Comparison of ENCODE assay signal across 18 mouse cellular contexts in genomic region chr6:52238976-52239375, GRCm38 (mm10). TPM values are rescaled to one million over a fixed set of nuclear protein-coding genes. Genes with fewer than 3 reads are reported as not detected.
DNase-seq lines count a peak whose midpoint lies in the region; ATAC-seq and TF ChIP-seq lines count a peak whose summit lies in the region.
"Had no signal": no experiment of that assay in that cellular context is flagged by ENCODE, and none has a peak within 500 bp of the region (broad histone marks: within the 10 kb centered on the region; RNA-seq: fewer than 3 reads in every experiment).

No protein-coding gene starts in this region.

- H3K4me3 ChIP-seq in kidney, adult 2 months (ENCODE audit: insufficient read depth, low read depth, low read length): peak overlapping the region; percentile 48
- H3K4me3 ChIP-seq in embryonic fibroblast, embryonic 13.5 days (ENCODE audit: insufficient read depth, low read length): peak overlapping the region; percentile 36
- H3K4me3 ChIP-seq in kidney, embryonic 16.5 days (ENCODE audit: low read length): peak overlapping the region; percentile 83
- H3K4me3 ChIP-seq in myocyte: peak overlapping the region; percentile 86
- no peak overlapping the region for H3K4me3 ChIP-seq in midbrain, embryonic 13.5 days (replicated peaks)
- H3K4me3 ChIP-seq in midbrain, embryonic 14.5 days (replicated peaks; ENCODE audit: low read depth, low read length): no peak overlapping the region
- H3K4me3 ChIP-seq in hindbrain, embryonic 10.5 days: no peak overlapping the region
- H3K4me3 ChIP-seq: embryonic facial prominence, embryonic 13.5 days; heart, adult 2 months; liver, embryonic 15.5 days had no signal

- peak overlapping the region; percentile 83 for H3K9ac ChIP-seq in kidney, embryonic 16.5 days (replicated peaks; ENCODE audit: low read length)
- no peak overlapping the region for H3K9ac ChIP-seq in midbrain, embryonic 13.5 days (replicated peaks)
- no peak overlapping the region for H3K9ac ChIP-seq in midbrain, embryonic 14.5 days (replicated peaks; ENCODE audit: low read length)
- H3K9ac ChIP-seq: embryonic facial prominence, embryonic 13.5 days; liver, embryonic 15.5 days had no signal

- H3ac ChIP-seq in myocyte (ENCODE audit: control insufficient read depth, insufficient read length): no peak overlapping the region

- H3K27ac ChIP-seq in kidney, adult 2 months (ENCODE audit: insufficient read depth, low read depth, low read length): peak overlapping the region; percentile 69; the same call in 1 of the 2 replicates
- no peak overlapping the region for H3K27ac ChIP-seq in embryonic fibroblast, embryonic 13.5 days (ENCODE audit: insufficient read depth, low read length)
- peak overlapping the region; percentile 73; the same call in 1 of the 2 replicates for H3K27ac ChIP-seq in kidney, embryonic 16.5 days (ENCODE audit: low read length)
- no peak overlapping the region for H3K27ac ChIP-seq in midbrain, embryonic 13.5 days
- no peak overlapping the region for H3K27ac ChIP-seq in midbrain, embryonic 14.5 days (replicated peaks; ENCODE audit: low read depth, low read length)
- no peak overlapping the region for H3K27ac ChIP-seq in hindbrain, embryonic 10.5 days
- H3K27ac ChIP-seq: embryonic facial prominence, embryonic 13.5 days; heart, adult 2 months; liver, embryonic 15.5 days; macrophage had no signal

- TF ChIP-seq POLR2A in kidney, adult 2 months (IDR thresholded peaks at IDR 0.05; ENCODE audit: low read depth, low read length): no peak
- TF ChIP-seq POLR2A in embryonic fibroblast, embryonic 13.5 days (IDR thresholded peaks at IDR 0.05; ENCODE audit: low read depth, low read length): no peak
- TF ChIP-seq POLR2A in myocyte (IDR thresholded peaks at IDR 0.05; ENCODE audit: insufficient read length, low read depth): no peak

- no peak for TF ChIP-seq CTCF in kidney, adult 2 months (conservative IDR thresholded peaks at IDR 0.05; ENCODE audit: insufficient read depth, insufficient read length, low read depth, low read length)
- TF ChIP-seq CTCF in embryonic fibroblast, embryonic 13.5 days (IDR thresholded peaks at IDR 0.05; ENCODE audit: borderline replicate concordance, insufficient read depth, low read length): no peak

- H3K4me2 ChIP-seq in kidney, embryonic 16.5 days (replicated peaks; ENCODE audit: low read depth, low read length): peak overlapping the region; percentile 84
- H3K4me2 ChIP-seq in myocyte (ENCODE audit: low read depth): peak overlapping the region; percentile 79
- H3K4me2 ChIP-seq in midbrain, embryonic 13.5 days (replicated peaks): no peak overlapping the region
- no peak overlapping the region for H3K4me2 ChIP-seq in midbrain, embryonic 14.5 days (ENCODE audit: low read length)
- H3K4me2 ChIP-seq: embryonic facial prominence, embryonic 13.5 days; liver, embryonic 15.5 days had no signal

- peaks cover 30% of the 10 kb centered on the region for H3K4me1 ChIP-seq in kidney, adult 2 months (ENCODE audit: control insufficient read depth, insufficient read depth, low read length)
- no peaks in the 10 kb centered on the region for H3K4me1 ChIP-seq in embryonic fibroblast, embryonic 13.5 days (ENCODE audit: control insufficient read depth, insufficient read depth, low read length)
- H3K4me1 ChIP-seq in kidney, embryonic 16.5 days (ENCODE audit: insufficient read depth, low read length): peaks cover 45% of the 10 kb centered on the region
- H3K4me1 ChIP-seq in midbrain, embryonic 13.5 days (replicated peaks): 0 out of 2 replicates have a peak, but pooled peaks cover 3% of the 10 kb centered on the region
- no peaks in the 10 kb centered on the region for H3K4me1 ChIP-seq in midbrain, embryonic 14.5 days (ENCODE audit: control insufficient read depth, insufficient read depth, low read length)
- H3K4me1 ChIP-seq in hindbrain, embryonic 10.5 days (replicated peaks): peaks cover 13% of the 10 kb centered on the region; the same call in 1 of the 2 replicates
- H3K4me1 ChIP-seq: liver, embryonic 15.5 days had no signal

- no peaks in the 10 kb centered on the region for H3K27me3 ChIP-seq in kidney, adult 2 months (replicated peaks; ENCODE audit: control insufficient read depth, insufficient read depth, low read length)
- 0 out of 2 replicates have a peak, but pooled peaks cover 3% of the 10 kb centered on the region for H3K27me3 ChIP-seq in kidney, embryonic 16.5 days (ENCODE audit: insufficient read depth, low read length)
- no peaks in the 10 kb centered on the region for H3K27me3 ChIP-seq in myocyte (ENCODE audit: control insufficient read depth, insufficient read depth, insufficient read length)
- H3K27me3 ChIP-seq in midbrain, embryonic 13.5 days: peaks cover 99% of the 10 kb centered on the region
- H3K27me3 ChIP-seq in midbrain, embryonic 14.5 days (ENCODE audit: control insufficient read depth, insufficient read depth, low read length): peaks cover 99% of the 10 kb centered on the region
- peaks cover 100% of the 10 kb centered on the region for H3K27me3 ChIP-seq in hindbrain, embryonic 10.5 days (ENCODE audit: insufficient read depth, poor library complexity, severe bottlenecking)

- H3K9me3 ChIP-seq in kidney, embryonic 16.5 days (ENCODE audit: low read length): no peaks in the 10 kb centered on the region
- no peaks in the 10 kb centered on the region for H3K9me3 ChIP-seq in midbrain, embryonic 13.5 days
- no peaks in the 10 kb centered on the region for H3K9me3 ChIP-seq in midbrain, embryonic 14.5 days (ENCODE audit: control insufficient read depth, low read length)
- H3K9me3 ChIP-seq in hindbrain, embryonic 10.5 days: no peaks in the 10 kb centered on the region
- H3K9me3 ChIP-seq: embryonic facial prominence, embryonic 13.5 days; liver, embryonic 15.5 days had no signal

- H3K36me3 ChIP-seq in kidney, adult 2 months (ENCODE audit: control insufficient read depth, insufficient read depth, low read length): no peaks in the 10 kb centered on the region
- H3K36me3 ChIP-seq in kidney, embryonic 16.5 days (ENCODE audit: insufficient read depth, low read length): no peaks in the 10 kb centered on the region; the same call in 1 of the 2 replicates
- H3K36me3 ChIP-seq in myocyte (ENCODE audit: control insufficient read depth, insufficient read depth): no peaks in the 10 kb centered on the region
- no peaks in the 10 kb centered on the region for H3K36me3 ChIP-seq in midbrain, embryonic 13.5 days
- H3K36me3 ChIP-seq in midbrain, embryonic 14.5 days (ENCODE audit: control insufficient read depth, insufficient read depth, low read length): no peaks in the 10 kb centered on the region
- H3K36me3 ChIP-seq in hindbrain, embryonic 10.5 days: no peaks in the 10 kb centered on the region
- H3K36me3 ChIP-seq: embryonic facial prominence, embryonic 13.5 days; liver, embryonic 15.5 days had no signal

- no peak for ATAC-seq in kidney, embryonic 16.5 days (ENCODE audit: low FRiP score, low TSS enrichment)
- no peak for ATAC-seq in midbrain, embryonic 13.5 days
- ATAC-seq in midbrain, embryonic 14.5 days (ENCODE audit: low FRiP score, low TSS enrichment): no peak
- ATAC-seq: forebrain, embryonic 14.5 days; midbrain, embryonic 16.5 days had no signal

- WGBS in kidney, adult 2 months: 29% methylated on average over 7 of the region's 7 CpGs
- WGBS in kidney, embryonic 16.5 days: 2% methylated on average over 7 of the region's 7 CpGs
- WGBS in midbrain, embryonic 13.5 days: 2% methylated on average over 7 of the region's 7 CpGs
- 1% methylated on average over 7 of the region's 7 CpGs for WGBS in midbrain, embryonic 14.5 days
- 3% methylated on average over 7 of the region's 7 CpGs for WGBS in hindbrain, embryonic 10.5 days

- peaks cover 66% of the 10 kb centered on the region for H3K79me2 ChIP-seq in myocyte (ENCODE audit: control insufficient read depth, insufficient read depth)

- DNase-seq in kidney, adult 2 months: peak; percentile 50
- DNase-seq in kidney, adult 11 months: no peak
- DNase-seq in midbrain, embryonic 14.5 days: no peak
- DNase-seq in hindbrain, embryonic 10.5 days (ENCODE audit: low spot score): no peak
- DNase-seq: adrenal gland, postnatal 10 days; cerebellum, postnatal 25 days had no signal

RNA-seq across cellular contexts. Expression of gene Hoxa10, which starts 1.7 kb away (rescaled TPM):
- 34.0 and 34.4 TPM in 2 replicates for polyA plus RNA-seq in kidney, adult 2 months (2012; rRNA removed)
- 12.1 and 18.2 TPM in 2 replicates for polyA plus RNA-seq in embryonic fibroblast, embryonic 13.5 days (2011; ENCODE audit: insufficient read length, low read depth, missing spikeins)
- polyA plus RNA-seq in kidney, embryonic 16.5 days (2015; fragmentation: Nextera tagmentation; extraction: Ambion mirVana): 147 and 154 TPM in 2 replicates
- polyA plus RNA-seq in myocyte (2012; fragmentation: generic; extraction: Trizol): 15.8 TPM
- 0.30 TPM in 1 of 2 replicates, not detected in the other for polyA plus RNA-seq in midbrain, embryonic 13.5 days (2015; fragmentation: Nextera tagmentation; extraction: Ambion mirVana)
- not detected in 2 replicates for polyA plus RNA-seq in midbrain, embryonic 14.5 days (2014; fragmentation: Nextera tagmentation; extraction: Ambion mirVana)
- polyA plus RNA-seq in hindbrain, embryonic 10.5 days (2016; fragmentation: Nextera tagmentation; extraction: Ambion mirVana): not detected in 2 replicates
- polyA plus RNA-seq: forebrain, embryonic 14.5 days; heart, adult 2 months; macrophage; midbrain, embryonic 16.5 days; small intestine, adult 2 months had no signal

RNA-seq across cellular contexts. Expression of gene Hoxa11, which starts 6.6 kb away (rescaled TPM):
- 3.7 TPM in 2 replicates for polyA plus RNA-seq in kidney, adult 2 months (2012; rRNA removed)
- polyA plus RNA-seq in embryonic fibroblast, embryonic 13.5 days (2011; ENCODE audit: insufficient read length, low read depth, missing spikeins): 5.1 and 9.2 TPM in 2 replicates
- 27.9 and 31.8 TPM in 2 replicates for polyA plus RNA-seq in kidney, embryonic 16.5 days (2015; fragmentation: Nextera tagmentation; extraction: Ambion mirVana)
- 10.9 TPM for polyA plus RNA-seq in myocyte (2012; fragmentation: generic; extraction: Trizol)
- polyA plus RNA-seq in midbrain, embryonic 13.5 days (2015; fragmentation: Nextera tagmentation; extraction: Ambion mirVana): not detected in 2 replicates
- not detected in 2 replicates for polyA plus RNA-seq in midbrain, embryonic 14.5 days (2014; fragmentation: Nextera tagmentation; extraction: Ambion mirVana)
- polyA plus RNA-seq in hindbrain, embryonic 10.5 days (2016; fragmentation: Nextera tagmentation; extraction: Ambion mirVana): not detected in 2 replicates
- polyA plus RNA-seq: embryonic facial prominence, embryonic 13.5 days; forebrain, embryonic 14.5 days; heart, adult 2 months; liver, embryonic 15.5 days; macrophage; midbrain, embryonic 16.5 days; small intestine, adult 2 months; stomach, embryonic 16.5 days had no signal

RNA-seq across cellular contexts. Expression of gene Hoxa9, which starts 8.1 kb away (rescaled TPM):
- 36.0 and 63.1 TPM in 2 replicates for polyA plus RNA-seq in kidney, adult 2 months (2012; rRNA removed)
- 9.9 and 13.6 TPM in 2 replicates for polyA plus RNA-seq in embryonic fibroblast, embryonic 13.5 days (2011; ENCODE audit: insufficient read length, low read depth, missing spikeins)
- polyA plus RNA-seq in kidney, embryonic 16.5 days (2015; fragmentation: Nextera tagmentation; extraction: Ambion mirVana): 56.6 and 56.8 TPM in 2 replicates
- 17.7 TPM for polyA plus RNA-seq in myocyte (2012; fragmentation: generic; extraction: Trizol)
- not detected in 2 replicates for polyA plus RNA-seq in midbrain, embryonic 13.5 days (2015; fragmentation: Nextera tagmentation; extraction: Ambion mirVana)
- not detected in 2 replicates for polyA plus RNA-seq in midbrain, embryonic 14.5 days (2014; fragmentation: Nextera tagmentation; extraction: Ambion mirVana)
- not detected in 2 replicates for polyA plus RNA-seq in hindbrain, embryonic 10.5 days (2016; fragmentation: Nextera tagmentation; extraction: Ambion mirVana)
- polyA plus RNA-seq: embryonic facial prominence, embryonic 13.5 days; forebrain, embryonic 14.5 days; midbrain, embryonic 16.5 days; small intestine, adult 2 months had no signal

RNA-seq across cellular contexts. Expression of gene Hoxa7, which starts 17.3 kb away (rescaled TPM):
- 44.1 and 45.9 TPM in 2 replicates for polyA plus RNA-seq in kidney, adult 2 months (2012; rRNA removed)
- 15.8 and 21.6 TPM in 2 replicates for polyA plus RNA-seq in embryonic fibroblast, embryonic 13.5 days (2011; ENCODE audit: insufficient read length, low read depth, missing spikeins)
- polyA plus RNA-seq in kidney, embryonic 16.5 days (2015; fragmentation: Nextera tagmentation; extraction: Ambion mirVana): 25.7 and 27.5 TPM in 2 replicates
- 11.9 TPM for polyA plus RNA-seq in myocyte (2012; fragmentation: generic; extraction: Trizol)
- polyA plus RNA-seq in midbrain, embryonic 13.5 days (2015; fragmentation: Nextera tagmentation; extraction: Ambion mirVana): not detected in 2 replicates
- not detected in 2 replicates for polyA plus RNA-seq in midbrain, embryonic 14.5 days (2014; fragmentation: Nextera tagmentation; extraction: Ambion mirVana)
- polyA plus RNA-seq in hindbrain, embryonic 10.5 days (2016; fragmentation: Nextera tagmentation; extraction: Ambion mirVana): not detected in 2 replicates
- polyA plus RNA-seq: embryonic facial prominence, embryonic 13.5 days; forebrain, embryonic 14.5 days; midbrain, embryonic 16.5 days had no signal

RNA-seq across cellular contexts. Expression of gene Hoxa13, which starts 21.7 kb away (rescaled TPM):
- polyA plus RNA-seq in kidney, adult 2 months (2012; rRNA removed): not detected in 2 replicates
- polyA plus RNA-seq in embryonic fibroblast, embryonic 13.5 days (2011; ENCODE audit: insufficient read length, low read depth, missing spikeins): 3.3 and 5.0 TPM in 2 replicates
- polyA plus RNA-seq in kidney, embryonic 16.5 days (2015; fragmentation: Nextera tagmentation; extraction: Ambion mirVana): 0.15 TPM in 2 replicates
- 0.72 TPM for polyA plus RNA-seq in myocyte (2012; fragmentation: generic; extraction: Trizol)
- polyA plus RNA-seq in midbrain, embryonic 13.5 days (2015; fragmentation: Nextera tagmentation; extraction: Ambion mirVana): not detected in 2 replicates
- not detected in 2 replicates for polyA plus RNA-seq in midbrain, embryonic 14.5 days (2014; fragmentation: Nextera tagmentation; extraction: Ambion mirVana)
- polyA plus RNA-seq in hindbrain, embryonic 10.5 days (2016; fragmentation: Nextera tagmentation; extraction: Ambion mirVana): not detected in 2 replicates
- polyA plus RNA-seq: embryonic facial prominence, embryonic 13.5 days; forebrain, embryonic 14.5 days; heart, adult 2 months; liver, embryonic 15.5 days; macrophage; midbrain, embryonic 16.5 days; small intestine, adult 2 months; stomach, embryonic 16.5 days had no signal

Comparison
In these comparisons a context has a peak if more than half of its experiments do, and no peak if none do; other contexts are left out.
1. H3K27ac ChIP-seq: peak in kidney, adult 2 months (single experiment) and kidney, embryonic 16.5 days (single experiment); none in embryonic fibroblast, embryonic 13.5 days (single experiment), midbrain, embryonic 13.5 days (single experiment), midbrain, embryonic 14.5 days (single experiment) and hindbrain, embryonic 10.5 days (single experiment).
2. H3K4me3 ChIP-seq: peak in kidney, adult 2 months (single experiment), embryonic fibroblast, embryonic 13.5 days (single experiment), kidney, embryonic 16.5 days (single experiment) and myocyte (single experiment); none in midbrain, embryonic 13.5 days (single experiment), midbrain, embryonic 14.5 days (single experiment) and hindbrain, embryonic 10.5 days (single experiment).
3. H3K4me2 ChIP-seq: peak in kidney, embryonic 16.5 days (single experiment) and myocyte (single experiment); none in midbrain, embryonic 13.5 days (single experiment) and midbrain, embryonic 14.5 days (single experiment).
4. RNA of gene Hoxa10, which starts 1.7 kb away (polyA plus RNA-seq): 147 to 154 TPM in kidney, embryonic 16.5 days, 34.0 to 34.4 TPM in kidney, adult 2 months, 12.1 to 18.2 TPM in embryonic fibroblast, embryonic 13.5 days and 15.8 TPM in myocyte (single experiment); not detected in hindbrain, embryonic 10.5 days, 0.30 TPM in midbrain, embryonic 13.5 days and not detected in midbrain, embryonic 14.5 days; every median in the first group is over 10 times any median in the second.
5. RNA of gene Hoxa9, which starts 8.1 kb away (polyA plus RNA-seq): 56.6 to 56.8 TPM in kidney, embryonic 16.5 days, 36.0 to 63.1 TPM in kidney, adult 2 months, 17.7 TPM in myocyte (single experiment) and 9.9 to 13.6 TPM in embryonic fibroblast, embryonic 13.5 days; not detected in midbrain, embryonic 13.5 days, not detected in midbrain, embryonic 14.5 days and not detected in hindbrain, embryonic 10.5 days; every median in the first group is over 10 times any median in the second.